Mouse (Mus musculus) MEL-GATA-1-ER (cell line): ENCODE data around the gene Msx1.

ENCODE experiments used
- DNase-seq: peaks from one replicate; pipeline ENCODE4 v3.0.0-alpha.2; 2012; ENCODE audit warnings: low read depth; ENCODE audit errors: extremely low read depth

Gene Msx1

GRCm38 (mm10) chr5:37797251-37797650 lies 27.1 kb downstream of the Msx1 start:
- DNase-seq: no peak

GRCm38 (mm10) chr5:37796751-37797150 lies 27.6 kb downstream of the Msx1 start:
- DNase-seq: no peak

- no peak for DNase-seq
Observed at GRCm38 (mm10) chr5:37795691-37796090, 28.7 kb downstream of the Msx1 start.

GRCm38 (mm10) chr5:37792154-37792553 lies 32.2 kb downstream of the Msx1 start:
- no peak for DNase-seq

GRCm38 (mm10) chr5:37784847-37785391 lies 39.5 kb downstream of the Msx1 start:
- DNase-seq: no peak

GRCm38 (mm10) chr5:37783306-37783705 lies 41.1 kb downstream of the Msx1 start:
- DNase-seq: no peak

GRCm38 (mm10) chr5:37775681-37776080 lies 48.7 kb downstream of the Msx1 start:
- DNase-seq: no peak

GRCm38 (mm10) chr5:37774011-37774410 lies 50.4 kb downstream of the Msx1 start:
- DNase-seq: no peak

GRCm38 (mm10) chr5:37770870-37771269 lies 53.5 kb downstream of the Msx1 start:
- no peak for DNase-seq
